Mouse (Mus musculus) activated CD4-positive, CD25-positive, alpha-beta regulatory T cell, adult 4 months (primary cell): ENCODE results near the gene Podxl2. TPM values are rescaled to one million over a fixed set of nuclear protein-coding genes. Genes with fewer than 3 reads are reported as not detected.

Experiments used
- ATAC-seq: one replicate; pipeline ENCODE4 v1.8.0; 2017
- polyA plus RNA-seq, 2 experiments: library from polyadenylated mRNA; unstranded; fragments of 100-300 nt; shearing (Covaris generic); gene quantifications; one replicate each; pipeline ENCODE4 v1.2.1; 2017

Gene Podxl2
- polyA plus RNA-seq, 2 experiments from 2014 or later, result not detected

GRCm38 (mm10) chr6:88843781-88844725, 30.8 kb downstream of the Podxl2 start:
- ATAC-seq, result no peak

GRCm38 (mm10) chr6:88843241-88843640, 31.6 kb downstream of the Podxl2 start:
- no peak for ATAC-seq

GRCm38 (mm10) chr6:88842731-88843151, 32.1 kb downstream of the Podxl2 start:
- ATAC-seq, result no peak

GRCm38 (mm10) chr6:88841781-88842689, 32.8 kb downstream of the Podxl2 start, which contains the start of gene Abtb1:
Gene Abtb1, minus strand, starts transcription at chr6:88841984.
- peak; percentile 90 for ATAC-seq

GRCm38 (mm10) chr6:88841514-88841780, 33.4 kb downstream of the Podxl2 start:
- no peak for ATAC-seq

GRCm38 (mm10) chr6:88840791-88841513, 33.9 kb downstream of the Podxl2 start:
- ATAC-seq, result no peak

- ATAC-seq, result no peak
Observed at GRCm38 (mm10) chr6:88840211-88840610, 34.6 kb downstream of the Podxl2 start.

GRCm38 (mm10) chr6:88839135-88839970, 35.5 kb downstream of the Podxl2 start:
- ATAC-seq, result no peak

- ATAC-seq, result no peak
Observed at GRCm38 (mm10) chr6:88838613-88839012, 36.2 kb downstream of the Podxl2 start.

GRCm38 (mm10) chr6:88837999-88838398, 36.8 kb downstream of the Podxl2 start:
- ATAC-seq, result no peak

GRCm38 (mm10) chr6:88836178-88836819, 38.5 kb downstream of the Podxl2 start:
- no peak for ATAC-seq

GRCm38 (mm10) chr6:88835047-88835446, 39.8 kb downstream of the Podxl2 start:
- ATAC-seq, result no peak

- ATAC-seq, result no peak
Observed at GRCm38 (mm10) chr6:88833340-88834140, 41.3 kb downstream of the Podxl2 start.

- no peak for ATAC-seq
Observed at GRCm38 (mm10) chr6:88832663-88833062, 42.2 kb downstream of the Podxl2 start.

GRCm38 (mm10) chr6:88831456-88831855, 43.4 kb downstream of the Podxl2 start:
- peak; percentile 47 for ATAC-seq

- no peak for ATAC-seq
Observed at GRCm38 (mm10) chr6:88830112-88830702, 44.6 kb downstream of the Podxl2 start.

- no peak for ATAC-seq
Observed at GRCm38 (mm10) chr6:88829579-88829978, 45.3 kb downstream of the Podxl2 start.

- no peak for ATAC-seq
Observed at GRCm38 (mm10) chr6:88828206-88829009, 46.4 kb downstream of the Podxl2 start.
